25 mouse cellular contexts compared by ENCODE assay signal in genomic region chr12:44223044-44223443, GRCm38 (mm10). TPM values are rescaled to one million over a fixed set of nuclear protein-coding genes. Genes with fewer than 3 reads are reported as not detected.
DNase-seq lines count a peak whose midpoint lies in the region; ATAC-seq lines count a peak whose summit lies in the region.
"Had no signal": no experiment of that assay in that cellular context is flagged by ENCODE, and none has a peak within 500 bp of the region (broad histone marks: within the 10 kb centered on the region; RNA-seq: fewer than 3 reads in every experiment).

No protein-coding gene starts in this region.

- ATAC-seq in forebrain, embryonic 13.5 days, result 0 out of 2 replicates have a peak, but pooled peaks have one; percentile 38
- ATAC-seq in forebrain, embryonic 15.5 days (replicated peaks), result no peak
- 0 out of 2 replicates have a peak, but pooled peaks have one; percentile 9 for ATAC-seq in kidney, embryonic 15.5 days (replicated peaks; ENCODE audit: low FRiP score)
- ATAC-seq in neural tube, embryonic 12.5 days (ENCODE audit: low FRiP score, low read depth), result peak; percentile 44; the same call in 1 of the 2 replicates
- ATAC-seq: activated CD4-positive, CD25-positive, alpha-beta regulatory T cell, adult 4 months; hindbrain, embryonic 16.5 days; inflammation-experienced regulatory T-cells, adult 6 months; intestine, embryonic 16.5 days had no signal

- H3K9ac ChIP-seq in forebrain, embryonic 13.5 days, result no peak overlapping the region
- H3K9ac ChIP-seq in forebrain, embryonic 15.5 days (replicated peaks), result no peak overlapping the region
- no peak overlapping the region for H3K9ac ChIP-seq in kidney, embryonic 15.5 days
- H3K9ac ChIP-seq in neural tube, embryonic 12.5 days, result no peak overlapping the region
- H3K9ac ChIP-seq: embryonic facial prominence, embryonic 15.5 days; heart, embryonic 12.5 days; heart, embryonic 15.5 days had no signal

- no peak overlapping the region for H3K27ac ChIP-seq in forebrain, embryonic 13.5 days
- H3K27ac ChIP-seq in forebrain, embryonic 15.5 days (replicated peaks), result no peak overlapping the region
- H3K27ac ChIP-seq in kidney, embryonic 15.5 days, result no peak overlapping the region
- no peak overlapping the region for H3K27ac ChIP-seq in neural tube, embryonic 12.5 days
- H3K27ac ChIP-seq: embryonic facial prominence, embryonic 15.5 days; heart, embryonic 15.5 days; hindbrain, embryonic 10.5 days had no signal

- no peak overlapping the region for H3K4me3 ChIP-seq in forebrain, embryonic 13.5 days
- no peak overlapping the region for H3K4me3 ChIP-seq in forebrain, embryonic 15.5 days
- H3K4me3 ChIP-seq in kidney, embryonic 15.5 days (replicated peaks), result no peak overlapping the region
- no peak overlapping the region for H3K4me3 ChIP-seq in neural tube, embryonic 12.5 days
- H3K4me3 ChIP-seq: embryonic facial prominence, embryonic 15.5 days; heart, embryonic 12.5 days; heart, embryonic 15.5 days; hindbrain, embryonic 10.5 days had no signal

- H3K4me1 ChIP-seq in forebrain, embryonic 13.5 days, result no peaks in the 10 kb centered on the region
- H3K4me1 ChIP-seq in forebrain, embryonic 15.5 days, result 0 out of 2 replicates have a peak, but pooled peaks cover 7% of the 10 kb centered on the region
- no peaks in the 10 kb centered on the region for H3K4me1 ChIP-seq in kidney, embryonic 15.5 days
- H3K4me1 ChIP-seq in neural tube, embryonic 12.5 days, result peaks cover 3% of the 10 kb centered on the region; the same call in 1 of the 2 replicates
- H3K4me1 ChIP-seq: embryonic facial prominence, embryonic 15.5 days; heart, embryonic 12.5 days; heart, embryonic 15.5 days had no signal

- no peaks in the 10 kb centered on the region for H3K36me3 ChIP-seq in forebrain, embryonic 13.5 days (ENCODE audit: poor library complexity, severe bottlenecking)
- H3K36me3 ChIP-seq in forebrain, embryonic 15.5 days, result no peaks in the 10 kb centered on the region
- H3K36me3 ChIP-seq in kidney, embryonic 15.5 days, result no peaks in the 10 kb centered on the region
- H3K36me3 ChIP-seq in neural tube, embryonic 12.5 days, result no peaks in the 10 kb centered on the region
- H3K36me3 ChIP-seq: embryonic facial prominence, embryonic 15.5 days; heart, embryonic 12.5 days; heart, embryonic 15.5 days; hindbrain, embryonic 10.5 days had no signal

- H3K27me3 ChIP-seq in forebrain, embryonic 13.5 days, result no peaks in the 10 kb centered on the region
- H3K27me3 ChIP-seq in forebrain, embryonic 15.5 days, result no peaks in the 10 kb centered on the region
- H3K27me3 ChIP-seq in kidney, embryonic 15.5 days, result no peaks in the 10 kb centered on the region
- no peaks in the 10 kb centered on the region for H3K27me3 ChIP-seq in neural tube, embryonic 12.5 days (replicated peaks)
- H3K27me3 ChIP-seq: embryonic facial prominence, embryonic 15.5 days; heart, embryonic 12.5 days; heart, embryonic 15.5 days had no signal

- H3K4me2 ChIP-seq in forebrain, embryonic 13.5 days, result no peak overlapping the region
- H3K4me2 ChIP-seq in forebrain, embryonic 15.5 days (replicated peaks), result no peak overlapping the region
- H3K4me2 ChIP-seq in kidney, embryonic 15.5 days, result no peak overlapping the region
- H3K4me2 ChIP-seq in neural tube, embryonic 12.5 days (replicated peaks), result no peak overlapping the region
- H3K4me2 ChIP-seq: embryonic facial prominence, embryonic 15.5 days; heart, embryonic 12.5 days; heart, embryonic 15.5 days had no signal

- no peaks in the 10 kb centered on the region for H3K9me3 ChIP-seq in forebrain, embryonic 13.5 days (replicated peaks)
- H3K9me3 ChIP-seq in forebrain, embryonic 15.5 days, result no peaks in the 10 kb centered on the region
- no peaks in the 10 kb centered on the region for H3K9me3 ChIP-seq in kidney, embryonic 15.5 days (replicated peaks)
- no peaks in the 10 kb centered on the region for H3K9me3 ChIP-seq in neural tube, embryonic 12.5 days
- H3K9me3 ChIP-seq: embryonic facial prominence, embryonic 15.5 days; heart, embryonic 12.5 days; heart, embryonic 15.5 days; hindbrain, embryonic 10.5 days had no signal

- no peak for DNase-seq in kidney, postnatal 4 days
- DNase-seq in neural tube, embryonic 10.5 days (ENCODE audit: extremely low spot score, low spot score), result no peak
- DNase-seq: adrenal gland, adult 8-10 months; adrenal gland, postnatal 25 days; cerebellum, adult 11-12 months; cerebellum, adult 8-10 months; cerebellum, postnatal 10 days; cerebellum, postnatal 36 days; embryo, embryonic 11 days; gastrocnemius, postnatal 25 days; heart, adult 18-20 months; heart, postnatal 10 days; heart, postnatal 36 days had no signal

- 68% methylated on average over 3 of the region's 3 CpGs for WGBS in forebrain, embryonic 13.5 days
- WGBS in forebrain, embryonic 15.5 days, result 84% methylated on average over 3 of the region's 3 CpGs
- WGBS in kidney, embryonic 15.5 days, result 70% methylated on average over 3 of the region's 3 CpGs
- 81% methylated on average over 3 of the region's 3 CpGs for WGBS in neural tube, embryonic 12.5 days

RNA-seq across cellular contexts. Expression of gene Pnpla8, which starts 1.9 kb away (rescaled TPM):
- polyA plus RNA-seq in forebrain, embryonic 13.5 days (2015; fragmentation: Nextera tagmentation; extraction: Ambion mirVana), result 106 and 116 TPM in 2 replicates
- polyA plus RNA-seq in forebrain, embryonic 15.5 days (2015; fragmentation: Nextera tagmentation; extraction: Ambion mirVana), result 137 and 148 TPM in 2 replicates
- polyA plus RNA-seq in kidney, embryonic 15.5 days (2015; fragmentation: Nextera tagmentation; extraction: Ambion mirVana), result 65.1 and 71.8 TPM in 2 replicates
- 93.3 and 103 TPM in 2 replicates for polyA plus RNA-seq in neural tube, embryonic 12.5 days (2016; fragmentation: Nextera tagmentation; extraction: Ambion mirVana)

RNA-seq across cellular contexts. Expression of gene Dnajb9, which starts 12.9 kb away (rescaled TPM):
- polyA plus RNA-seq in forebrain, embryonic 13.5 days (2015; fragmentation: Nextera tagmentation; extraction: Ambion mirVana), result 24.2 and 24.6 TPM in 2 replicates
- polyA plus RNA-seq in forebrain, embryonic 15.5 days (2015; fragmentation: Nextera tagmentation; extraction: Ambion mirVana), result 30.4 and 31.5 TPM in 2 replicates
- 21.9 and 24.0 TPM in 2 replicates for polyA plus RNA-seq in kidney, embryonic 15.5 days (2015; fragmentation: Nextera tagmentation; extraction: Ambion mirVana)
- 32.1 and 33.1 TPM in 2 replicates for polyA plus RNA-seq in neural tube, embryonic 12.5 days (2016; fragmentation: Nextera tagmentation; extraction: Ambion mirVana)
